Mouse (Mus musculus) spleen, postnatal 14 days (tissue): ENCODE data around the gene Cep135.

Experiments
- DNase-seq, 2 experiments: peaks; one replicate each; pipeline ENCODE4 v3.0.0; 2021 to 2022; ENCODE audit warnings: low spot score in 2 of 2

Gene Cep135

DNA sequence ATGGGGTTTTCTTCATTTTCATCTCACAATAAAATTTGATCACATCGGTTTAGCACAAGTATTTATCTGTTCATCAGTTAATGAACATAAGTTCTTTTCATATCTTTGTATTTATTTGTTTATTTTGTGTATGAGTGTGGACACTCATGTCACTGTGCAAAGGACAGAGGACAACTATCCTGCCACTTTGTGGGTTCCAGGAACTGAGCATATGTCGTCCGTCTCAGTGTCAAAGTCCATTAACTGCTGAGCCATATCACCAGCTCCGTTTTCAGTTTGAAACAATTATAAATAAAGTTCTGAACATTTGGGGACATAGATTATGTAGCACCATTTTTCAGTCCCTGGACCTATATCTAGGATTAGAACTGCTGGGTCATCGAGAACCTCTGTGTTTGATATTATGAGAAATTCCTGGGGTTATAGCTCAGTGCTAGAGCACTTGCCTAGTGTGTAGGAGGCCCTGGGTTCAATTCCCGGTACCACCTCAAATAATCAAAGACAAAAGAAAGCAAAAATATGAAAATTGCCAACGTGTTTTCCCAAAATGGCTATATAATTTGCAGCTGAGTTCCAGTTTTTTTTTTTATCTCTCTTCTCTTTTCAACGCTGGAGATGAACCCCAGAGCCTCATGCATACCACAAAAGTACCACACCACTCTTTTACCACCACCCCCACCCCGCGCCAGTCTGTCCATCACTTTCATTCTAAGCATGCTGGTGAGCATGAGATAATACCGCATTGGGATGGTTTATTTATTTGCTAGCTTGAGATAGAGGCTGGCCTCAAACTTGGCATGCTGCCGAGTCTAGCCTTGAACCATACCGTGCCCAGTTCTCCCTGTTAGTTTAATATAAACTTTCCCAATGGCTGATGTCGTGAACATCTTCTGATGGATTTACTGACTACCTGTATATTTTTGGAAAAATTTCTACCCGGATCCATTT lies 96.4 kb downstream of the Cep135 start:
- peak; percentile 52 to 63 for DNase-seq

DNA sequence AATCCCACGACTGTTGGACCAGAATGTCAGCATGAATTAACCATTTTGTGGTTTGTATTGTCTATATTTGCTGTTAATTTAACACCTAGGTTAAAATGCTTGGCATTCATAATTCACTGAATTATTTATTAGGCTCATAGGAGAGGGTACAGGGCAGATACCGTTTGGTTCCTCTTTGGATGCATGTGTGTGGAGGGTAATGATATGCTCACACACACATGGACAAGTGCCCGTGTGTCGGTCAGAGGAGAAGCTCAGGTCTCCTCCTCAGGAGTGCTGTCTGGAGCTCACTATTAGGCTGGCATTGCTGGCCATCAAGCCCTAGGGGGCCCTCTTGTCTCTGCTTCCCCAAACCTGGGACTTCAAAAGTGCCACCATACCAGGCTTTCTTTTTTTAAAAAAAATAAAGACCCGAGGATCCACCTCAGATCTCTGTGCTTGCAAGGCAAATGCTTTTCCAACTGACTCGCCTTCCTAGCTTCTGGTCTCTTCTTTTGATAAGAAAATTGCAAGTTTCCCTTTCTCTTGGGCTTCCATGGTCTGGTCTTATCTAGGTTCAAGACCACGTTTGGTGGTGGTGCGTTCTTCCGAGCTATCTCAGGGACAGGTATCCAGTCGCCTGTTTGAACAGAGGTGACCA lies 99.6 kb downstream of the Cep135 start:
- DNase-seq, result no peak

DNA sequence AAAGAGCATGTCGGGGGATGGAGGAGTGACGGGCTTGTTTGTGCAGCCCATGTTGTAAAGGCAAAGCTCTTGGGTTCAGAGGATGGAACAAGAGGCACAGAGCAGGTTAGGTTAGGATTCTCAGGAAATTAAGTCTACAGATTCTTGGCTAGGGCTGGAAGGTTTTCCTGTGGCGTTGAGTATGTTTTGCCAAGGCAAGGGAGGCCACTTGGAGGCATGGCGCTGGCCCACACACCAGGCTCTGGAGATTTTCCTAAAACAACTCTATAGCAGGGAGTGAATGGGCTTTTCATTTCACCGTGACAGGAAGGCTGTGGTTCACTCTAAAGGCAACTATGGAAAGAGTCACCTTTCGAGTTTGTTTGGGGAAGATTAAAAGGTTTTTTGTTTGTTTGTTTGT lies 100.1 kb downstream of the Cep135 start:
- no peak for DNase-seq

DNA sequence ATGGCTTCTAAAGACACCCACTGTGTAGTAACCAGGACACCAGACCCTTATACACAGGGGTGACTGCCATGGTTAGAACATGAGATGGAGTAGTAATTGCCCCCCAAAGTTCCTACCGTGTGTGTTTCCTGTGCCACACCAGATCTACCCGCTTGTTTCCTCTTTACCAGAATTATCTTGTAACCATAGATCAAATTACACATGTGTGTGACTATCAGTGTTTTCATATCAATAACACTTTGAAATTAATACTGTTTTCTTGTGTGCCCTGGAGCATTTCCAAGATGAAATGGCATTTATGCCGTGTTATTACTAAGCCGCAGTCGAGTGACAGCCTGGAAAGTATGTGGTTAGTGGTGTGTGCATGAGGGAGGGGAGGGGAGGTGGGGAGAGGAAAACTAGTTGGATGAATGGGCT lies 101.7 kb downstream of the Cep135 start:
- DNase-seq, result no peak

DNA sequence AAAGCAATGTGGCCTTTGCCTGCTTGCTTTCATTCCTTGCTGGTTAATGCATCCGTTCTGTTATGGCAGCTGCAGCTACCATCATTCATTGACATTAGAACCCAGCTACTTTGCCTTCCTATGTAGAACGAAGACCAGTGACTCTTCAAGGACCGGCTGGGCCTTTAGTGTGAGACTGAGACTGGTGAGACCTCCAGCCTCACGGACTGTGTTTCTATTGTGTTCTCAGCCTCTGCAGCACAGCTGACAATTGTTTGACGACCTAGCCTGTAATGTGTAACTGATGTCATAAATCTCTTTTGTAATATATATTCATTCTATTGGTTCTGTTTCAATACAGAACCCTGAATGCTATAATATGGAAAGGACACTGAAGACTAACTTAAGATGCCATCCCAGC lies 102.8 kb downstream of the Cep135 start:
- no peak for DNase-seq

DNA sequence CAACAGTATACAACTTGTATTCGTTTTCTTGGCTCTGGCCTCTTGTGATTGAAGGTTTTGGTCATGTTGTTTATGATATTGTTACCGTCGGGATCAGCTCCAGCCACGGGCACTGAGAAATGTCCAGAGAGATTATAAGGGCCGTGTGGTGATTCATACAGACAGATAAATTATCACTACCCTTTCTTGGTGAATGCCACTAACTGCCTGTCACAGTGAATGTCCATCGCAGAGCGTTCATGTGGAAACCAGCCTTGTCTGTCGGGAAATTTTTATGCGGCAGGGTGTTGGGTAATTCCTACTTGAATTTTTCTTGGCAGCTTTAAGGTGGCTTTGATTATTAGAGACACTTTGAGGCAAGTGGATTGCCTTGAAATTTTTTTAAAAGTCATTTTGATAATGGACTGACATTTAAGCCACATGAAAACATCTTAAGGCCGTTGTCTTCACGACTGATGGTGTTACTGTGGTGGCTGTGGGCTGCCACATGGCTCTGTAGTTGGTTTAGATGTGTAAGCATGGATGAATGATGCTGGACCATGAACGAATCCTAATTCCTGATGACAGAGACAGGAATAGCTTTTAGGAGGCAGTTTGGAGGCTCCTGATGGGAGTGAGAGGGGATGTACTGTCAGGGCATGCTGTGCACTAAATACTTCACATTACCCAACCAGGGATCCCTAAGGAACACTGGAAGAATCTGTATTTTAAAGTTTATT lies 103.4 kb downstream of the Cep135 start:
- no peak for DNase-seq
